Mouse (Mus musculus) heart, embryonic 13.5 days (tissue): ENCODE results near the gene Chn2. TPM values are rescaled to one million over a fixed set of nuclear protein-coding genes. Genes with fewer than 3 reads are reported as not detected.
A peak's percentile ranks its signal among the peaks of the same experiment; 100 is the strongest.

ENCODE experiments used
- ATAC-seq: fragments of 200-750 bp; cut with Nextera tagmentation; 2 replicates; pipeline ENCODE4 v1.8.0; 2017; ENCODE audit warnings: moderate TSS enrichment; ENCODE audit not compliant: insufficient number of reproducible peaks, low FRiP score, low TSS enrichment; ENCODE audit errors: extremely low read depth
- H3K27ac ChIP-seq: fragments of 300-500 bp; sonication (generic); replicated peaks from 2 replicates; pipeline ENCODE4 v1.5.1; 2015; ENCODE audit warnings: moderate library complexity, mild to moderate bottlenecking, inconsistent platforms
- H3K27me3 ChIP-seq: fragments of 300-500 bp; sonication (generic); replicated peaks from 2 replicates; pipeline ENCODE4 v1.6.1; 2015; ENCODE audit warnings: mild to moderate bottlenecking, inconsistent platforms
- H3K36me3 ChIP-seq: fragments of 300-500 bp; sonication (generic); 2 replicates; pipeline ENCODE4 v1.6.1; 2015; ENCODE audit warnings: mild to moderate bottlenecking, inconsistent platforms
- H3K4me1 ChIP-seq: fragments of 300-500 bp; sonication (generic); 2 replicates; pipeline ENCODE4 v1.6.1; 2015; ENCODE audit warnings: inconsistent platforms
- H3K4me2 ChIP-seq: fragments of 300-500 bp; sonication (generic); 2 replicates; pipeline ENCODE4 v1.6.1; 2015; ENCODE audit warnings: inconsistent platforms, mild to moderate bottlenecking, moderate library complexity
- H3K4me3 ChIP-seq: fragments of 300-500 bp; sonication (generic); 2 replicates; pipeline ENCODE4 v1.5.1; 2015; ENCODE audit warnings: moderate library complexity, mild to moderate bottlenecking, inconsistent platforms
- H3K9ac ChIP-seq: fragments of 300-500 bp; sonication (generic); 2 replicates; pipeline ENCODE4 v1.6.1; 2015; ENCODE audit warnings: inconsistent platforms, mild to moderate bottlenecking, moderate library complexity
- H3K9me3 ChIP-seq: fragments of 300-500 bp; sonication (generic); 2 replicates; pipeline ENCODE4 v1.6.1; 2016; ENCODE audit warnings: inconsistent platforms
- WGBS: fragments of 180-500 bp; shearing (Covaris S2); methylation state at CpG from one replicate; pipeline ENCODE4 v1.1.7; 2015; ENCODE audit warnings: mixed read lengths; 5-methylcytosine and 5-hydroxymethylcytosine counted together
- polyA plus RNA-seq: library from polyadenylated mRNA; unstranded; fragments of >200 nt; fragmentation: Nextera tagmentation; extraction: Ambion mirVana; gene quantifications from 2 replicates; pipeline ENCODE4 v1.2.1, GENCODE M21; 2015

Gene Chn2
- polyA plus RNA-seq, 1 experiment from 2014 or later, result 8.7 TPM

GRCm38 (mm10) chr6:54251401-54252191 lies 212.2 kb downstream of the Chn2 start:
- no peaks in the 10 kb centered on the region for H3K27me3 ChIP-seq
- 61% methylated on average over 17 of the region's 17 CpGs for WGBS
- H3K9me3 ChIP-seq, result no peaks in the 10 kb centered on the region
- H3K4me3 ChIP-seq, result no peak overlapping the region
- H3K4me2 ChIP-seq, result no peak overlapping the region
- no peak for ATAC-seq
- H3K4me1 ChIP-seq, result peaks cover 25% of the 10 kb centered on the region
- H3K9ac ChIP-seq, result no peak overlapping the region
- H3K27ac ChIP-seq, result no peak overlapping the region
- H3K36me3 ChIP-seq, result no peaks in the 10 kb centered on the region

DNA sequence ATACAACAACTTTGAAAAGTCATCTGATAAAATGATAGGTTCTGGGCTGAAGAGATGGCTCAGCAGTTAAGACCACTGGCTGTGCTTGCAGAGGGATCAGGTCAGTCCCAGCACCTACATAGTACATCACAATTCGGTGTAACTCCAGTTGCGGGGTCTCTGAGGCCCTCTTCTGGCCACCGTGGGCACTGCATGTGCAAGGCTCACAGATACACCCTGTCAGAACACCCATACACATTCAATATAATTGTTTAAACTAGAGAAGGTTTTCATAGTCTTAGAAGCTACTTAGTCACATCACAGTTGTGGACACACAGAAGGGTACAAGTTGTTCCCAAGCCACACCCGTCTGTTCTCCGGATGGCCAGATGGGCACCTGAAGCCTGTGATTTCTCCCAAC lies 213.9 kb downstream of the Chn2 start:
- no peak for ATAC-seq
- peaks cover 25% of the 10 kb centered on the region for H3K4me1 ChIP-seq
- H3K4me2 ChIP-seq, result no peak overlapping the region
- 55% methylated on average over 5 of the region's 5 CpGs for WGBS
- no peak overlapping the region for H3K4me3 ChIP-seq
- no peak overlapping the region for H3K9ac ChIP-seq
- no peak overlapping the region for H3K27ac ChIP-seq
- no peaks in the 10 kb centered on the region for H3K9me3 ChIP-seq
- no peaks in the 10 kb centered on the region for H3K36me3 ChIP-seq
- H3K27me3 ChIP-seq, result no peaks in the 10 kb centered on the region

- Histone ChIP-seq H3K4me3 (no peak overlapping the region), H3K4me1 (peaks cover 25% of the 10 kb centered on the region), H3K27me3 (no peaks in the 10 kb centered on the region), H3K9me3 (no peaks in the 10 kb centered on the region), H3K9ac (no peak overlapping the region), H3K4me2 (no peak overlapping the region), H3K27ac (peak overlapping the region; percentile 44; the same call in 1 of the 2 replicates), H3K36me3 (no peaks in the 10 kb centered on the region)
- ATAC-seq, result no peak
- WGBS, result 50% methylated on average over 7 of the region's 7 CpGs
These were observed 214.5 kb downstream of the Chn2 start for GRCm38 (mm10) chr6:54253881-54254280.

DNA sequence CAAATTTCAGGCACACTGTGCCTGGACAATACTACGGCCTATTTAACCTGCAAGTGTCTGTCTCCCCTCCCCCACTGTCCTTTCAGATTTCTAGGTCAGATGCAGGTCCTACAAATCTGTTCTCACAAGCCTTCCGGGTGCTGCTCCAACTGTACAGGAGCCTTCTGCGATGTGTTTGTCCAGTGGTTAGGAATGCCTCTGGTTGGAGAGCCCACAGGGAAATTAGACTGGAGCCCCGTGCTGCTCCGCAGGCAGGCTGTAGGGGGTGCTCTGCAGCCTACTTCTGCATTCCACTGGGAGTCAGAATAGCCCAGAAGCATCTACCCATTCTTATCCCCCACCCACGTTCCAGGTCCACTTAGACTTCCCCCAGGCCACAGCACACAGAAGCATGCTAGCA lies 215.4 kb downstream of the Chn2 start:
- 72% methylated on average over 6 of the region's 6 CpGs for WGBS
- Histone ChIP-seq H3K9me3 (no peaks in the 10 kb centered on the region), H3K4me3 (no peak overlapping the region), H3K9ac (no peak overlapping the region), H3K4me2 (no peak overlapping the region), H3K4me1 (peaks cover 27% of the 10 kb centered on the region), H3K27me3 (no peaks in the 10 kb centered on the region), H3K36me3 (no peaks in the 10 kb centered on the region), H3K27ac (no peak overlapping the region)
- no peak for ATAC-seq

GRCm38 (mm10) chr6:54255321-54255720 lies 216.0 kb downstream of the Chn2 start:
- WGBS, result 73% methylated on average over 11 of the region's 11 CpGs
- Histone ChIP-seq H3K9ac (no peak overlapping the region), H3K9me3 (no peaks in the 10 kb centered on the region), H3K36me3 (no peaks in the 10 kb centered on the region), H3K4me1 (peaks cover 27% of the 10 kb centered on the region), H3K27ac (no peak overlapping the region), H3K4me3 (no peak overlapping the region), H3K27me3 (no peaks in the 10 kb centered on the region), H3K4me2 (no peak overlapping the region)
- ATAC-seq, result no peak

DNA sequence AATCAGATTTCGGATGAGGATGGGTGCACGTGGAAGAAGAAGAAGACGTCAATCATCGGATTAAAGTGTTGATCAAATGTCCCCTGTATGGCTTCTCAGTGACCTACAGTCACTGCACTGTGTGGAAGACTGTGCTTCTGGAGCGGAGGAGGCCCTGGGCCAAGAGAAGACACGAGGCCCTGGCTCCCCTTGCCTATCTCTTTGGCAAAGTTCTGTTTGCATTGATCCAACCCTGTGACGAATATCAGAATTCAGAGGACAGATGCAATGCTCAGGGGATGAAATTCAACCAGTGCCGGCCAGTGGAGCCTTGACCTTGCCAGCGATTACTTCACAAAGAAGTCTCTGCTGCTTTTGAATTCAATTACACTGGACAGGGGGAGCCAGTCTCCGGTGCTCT lies 217.0 kb downstream of the Chn2 start:
- WGBS, result 76% methylated on average over 10 of the region's 10 CpGs
- H3K4me3 ChIP-seq, result no peak overlapping the region
- no peak for ATAC-seq
- H3K27me3 ChIP-seq, result no peaks in the 10 kb centered on the region
- peaks cover 27% of the 10 kb centered on the region for H3K4me1 ChIP-seq
- H3K9ac ChIP-seq, result no peak overlapping the region
- H3K36me3 ChIP-seq, result no peaks in the 10 kb centered on the region
- H3K4me2 ChIP-seq, result no peak overlapping the region
- no peaks in the 10 kb centered on the region for H3K9me3 ChIP-seq
- H3K27ac ChIP-seq, result no peak overlapping the region

DNA sequence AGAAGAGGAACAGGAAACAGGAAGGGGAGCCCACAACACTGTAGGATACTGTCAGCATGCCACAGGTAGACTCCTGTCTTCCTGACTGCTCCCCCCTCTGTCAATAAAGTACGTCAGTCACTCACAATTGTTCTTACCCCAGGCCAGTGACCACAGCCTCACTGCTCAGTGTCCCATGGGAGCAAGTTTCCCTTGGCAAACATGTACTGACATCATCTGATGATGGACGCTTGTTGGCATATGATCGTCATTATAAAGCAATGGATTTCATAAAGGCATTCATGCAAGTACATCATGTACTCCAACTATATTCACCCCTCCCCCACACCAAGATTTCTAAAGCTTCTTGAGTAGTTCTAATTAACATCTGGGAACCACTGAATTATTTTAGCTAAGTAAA lies 218.2 kb downstream of the Chn2 start:
- no peak overlapping the region for H3K4me2 ChIP-seq
- no peaks in the 10 kb centered on the region for H3K36me3 ChIP-seq
- no peak overlapping the region for H3K9ac ChIP-seq
- H3K4me3 ChIP-seq, result no peak overlapping the region
- H3K27ac ChIP-seq, result no peak overlapping the region
- peaks cover 20% of the 10 kb centered on the region for H3K4me1 ChIP-seq
- H3K9me3 ChIP-seq, result no peaks in the 10 kb centered on the region
- ATAC-seq, result no peak
- H3K27me3 ChIP-seq, result no peaks in the 10 kb centered on the region
- 75% methylated on average over 3 of the region's 3 CpGs for WGBS

DNA sequence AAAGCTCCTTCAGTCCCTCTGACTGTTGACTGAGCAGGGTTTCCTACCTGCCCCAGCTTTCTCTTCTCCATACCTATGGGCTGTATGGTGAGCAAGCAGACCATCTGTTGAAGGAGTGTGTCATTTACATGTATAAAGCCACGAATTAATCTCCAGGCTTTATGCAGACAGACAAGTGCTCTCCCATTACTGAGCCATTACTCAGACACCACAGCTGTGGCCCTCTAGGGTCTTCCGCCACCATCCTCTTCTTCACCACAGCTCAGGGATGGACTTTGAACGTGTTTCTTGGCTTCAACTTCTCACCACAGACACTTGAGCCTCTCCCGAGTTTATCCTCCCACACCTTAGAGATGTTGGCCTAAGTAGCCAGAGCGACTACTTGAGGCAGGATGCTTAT lies 219.1 kb downstream of the Chn2 start:
- H3K4me3 ChIP-seq, result no peak overlapping the region
- no peak overlapping the region for H3K9ac ChIP-seq
- no peaks in the 10 kb centered on the region for H3K36me3 ChIP-seq
- peaks cover 17% of the 10 kb centered on the region for H3K4me1 ChIP-seq
- ATAC-seq, result no peak
- no peaks in the 10 kb centered on the region for H3K27me3 ChIP-seq
- no peaks in the 10 kb centered on the region for H3K9me3 ChIP-seq
- no peak overlapping the region for H3K4me2 ChIP-seq
- H3K27ac ChIP-seq, result no peak overlapping the region
- 68% methylated on average over 5 of the region's 5 CpGs for WGBS

- Histone ChIP-seq H3K36me3 (no peaks in the 10 kb centered on the region), H3K4me1 (peaks cover 3% of the 10 kb centered on the region; the same call in 1 of the 2 replicates), H3K9me3 (no peaks in the 10 kb centered on the region), H3K9ac (no peak overlapping the region), H3K27me3 (no peaks in the 10 kb centered on the region), H3K4me2 (no peak overlapping the region), H3K27ac (no peak overlapping the region), H3K4me3 (no peak overlapping the region)
- ATAC-seq, result no peak
- 58% methylated on average over 2 of the region's 2 CpGs for WGBS
These were observed 223.4 kb downstream of the Chn2 start for GRCm38 (mm10) chr6:54262732-54263131.

- H3K27ac ChIP-seq, result no peak overlapping the region
- H3K9me3 ChIP-seq, result no peaks in the 10 kb centered on the region
- ATAC-seq, result no peak
- peaks cover 7% of the 10 kb centered on the region; the same call in 1 of the 2 replicates for H3K4me1 ChIP-seq
- H3K36me3 ChIP-seq, result no peaks in the 10 kb centered on the region
- H3K4me2 ChIP-seq, result no peak overlapping the region
- no peak overlapping the region for H3K9ac ChIP-seq
- 90% methylated on average over 2 of the region's 2 CpGs for WGBS
- no peak overlapping the region for H3K4me3 ChIP-seq
- H3K27me3 ChIP-seq, result no peaks in the 10 kb centered on the region
These were observed 224.5 kb downstream of the Chn2 start for GRCm38 (mm10) chr6:54263890-54264289.

DNA sequence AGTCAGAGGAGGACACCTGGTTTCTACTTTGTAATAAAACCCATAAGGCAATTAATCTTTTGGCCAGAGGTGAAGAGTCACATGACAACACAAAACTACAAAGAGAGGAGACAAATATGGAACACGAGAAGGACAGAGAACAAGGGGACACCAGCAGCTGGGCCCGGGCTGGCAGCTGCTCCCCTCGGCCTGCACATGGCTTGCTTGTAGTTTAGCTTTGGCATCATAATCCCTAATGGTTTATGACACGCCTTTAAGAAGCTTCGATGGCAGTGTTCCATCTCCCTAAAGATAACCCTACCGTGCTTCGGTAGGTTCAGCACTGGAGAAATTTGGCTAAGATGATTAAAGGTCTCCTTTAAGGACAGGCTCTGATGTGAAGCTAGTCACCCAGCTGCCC lies 225.2 kb downstream of the Chn2 start:
- H3K4me3 ChIP-seq, result no peak overlapping the region
- 81% methylated on average over 7 of the region's 7 CpGs for WGBS
- H3K9ac ChIP-seq, result no peak overlapping the region
- no peaks in the 10 kb centered on the region for H3K27me3 ChIP-seq
- no peak for ATAC-seq
- no peaks in the 10 kb centered on the region for H3K36me3 ChIP-seq
- peaks cover 4% of the 10 kb centered on the region; the same call in 1 of the 2 replicates for H3K4me1 ChIP-seq
- H3K9me3 ChIP-seq, result no peaks in the 10 kb centered on the region
- H3K4me2 ChIP-seq, result no peak overlapping the region
- H3K27ac ChIP-seq, result no peak overlapping the region

GRCm38 (mm10) chr6:54265384-54265783 lies 226.0 kb downstream of the Chn2 start:
- Histone ChIP-seq H3K36me3 (no peaks in the 10 kb centered on the region), H3K9me3 (no peaks in the 10 kb centered on the region), H3K27me3 (no peaks in the 10 kb centered on the region), H3K27ac (no peak overlapping the region), H3K4me1 (peaks cover 4% of the 10 kb centered on the region; the same call in 1 of the 2 replicates), H3K4me2 (no peak overlapping the region), H3K9ac (no peak overlapping the region), H3K4me3 (no peak overlapping the region)
- WGBS, result 87% methylated on average over 6 of the region's 6 CpGs
- ATAC-seq, result no peak
